Mouse (Mus musculus): ENCODE measurements around the gene Vmn2r32.
"Not testable (repeated sequence)": the region's sequence is repeated elsewhere in the genome, so short reads cannot be mapped to it uniquely, and the experiment has no call there.

Gene Vmn2r32

GRCm38 (mm10) chr7:7479918-7480317, at the start of gene Vmn2r32:
Gene Vmn2r32, minus strand, starts transcription at chr7:7480018.
- DNase-seq (ENCODE audit: low spot score in 2 of 2), result not testable (repeated sequence)

Measured in frontal cortex, postnatal 14 days (tissue).